Comparison of ENCODE assay signal across 25 mouse cellular contexts in the genomic region with DNA sequence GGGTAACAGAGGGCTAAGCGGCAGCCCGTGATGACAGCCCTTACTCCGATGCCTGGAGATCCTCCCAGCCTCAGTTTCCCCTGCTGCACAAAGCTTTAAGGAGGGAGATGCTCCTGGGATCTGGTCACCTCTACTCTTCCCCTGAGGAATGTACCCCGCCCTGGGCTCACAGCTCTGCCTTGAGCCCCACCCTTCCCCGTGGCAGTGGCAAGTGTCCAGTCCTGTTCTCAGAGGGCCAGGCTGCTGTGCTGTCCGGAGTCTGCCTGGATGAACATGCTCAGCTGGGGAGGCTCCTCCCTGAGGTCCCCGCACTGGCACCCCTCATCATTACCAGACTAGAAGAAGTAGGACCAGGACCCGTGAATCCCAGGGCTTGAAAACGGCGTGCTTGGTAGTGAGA. TPM values are rescaled to one million over a fixed set of nuclear protein-coding genes. Genes with fewer than 3 reads are reported as not detected.
"Had no signal": no experiment of that assay in that cellular context is flagged by ENCODE, and none has a peak within 500 bp of the region (broad histone marks: within the 10 kb centered on the region; RNA-seq: fewer than 3 reads in every experiment).

No protein-coding gene starts in this region.

- H3K4me2 ChIP-seq: kidney, embryonic 15.5 days; limb, embryonic 13.5 days; liver, embryonic 12.5 days; liver, embryonic 15.5 days; lung, embryonic 15.5 days; midbrain, embryonic 11.5 days; neural tube, embryonic 12.5 days; stomach, embryonic 15.5 days had no signal

- ATAC-seq: liver, embryonic 12.5 days had no signal

- H3K27ac ChIP-seq: kidney, embryonic 15.5 days; limb, embryonic 13.5 days; liver, embryonic 12.5 days; liver, embryonic 15.5 days; lung, embryonic 15.5 days; neural tube, embryonic 12.5 days; stomach, embryonic 15.5 days had no signal

- H3K9me3 ChIP-seq: kidney, embryonic 15.5 days; limb, embryonic 13.5 days; liver, embryonic 12.5 days; liver, embryonic 15.5 days; lung, embryonic 15.5 days; neural tube, embryonic 12.5 days; stomach, embryonic 15.5 days had no signal

- DNase-seq: kidney, adult 11 months; kidney, adult 8-10 months; kidney, postnatal 10 days; kidney, postnatal 36 days; layer of hippocampus, postnatal 36 days; left cerebral cortex, postnatal 4 days; liver; lung, adult 18-20 months; lung, postnatal 10 days; lung, postnatal 36 days; midbrain, embryonic 14.5 days; right cerebral cortex, adult 18-20 months; right cerebral cortex, postnatal 14 days; right cerebral cortex, postnatal 4 days; spleen, adult 18-20 months; thymus, postnatal 25 days had no signal

- H3K4me1 ChIP-seq: lung, embryonic 15.5 days; stomach, embryonic 15.5 days had no signal

- H3K36me3 ChIP-seq: kidney, embryonic 15.5 days; limb, embryonic 13.5 days; liver, embryonic 12.5 days; liver, embryonic 15.5 days; lung, embryonic 15.5 days; neural tube, embryonic 12.5 days; stomach, embryonic 15.5 days had no signal

- H3K9ac ChIP-seq: kidney, embryonic 15.5 days; limb, embryonic 13.5 days; liver, embryonic 12.5 days; liver, embryonic 15.5 days; lung, embryonic 15.5 days; neural tube, embryonic 12.5 days; stomach, embryonic 15.5 days had no signal

- H3K27me3 ChIP-seq: liver, embryonic 15.5 days had no signal

- H3K4me3 ChIP-seq: kidney, embryonic 15.5 days; limb, embryonic 13.5 days; liver, embryonic 12.5 days; liver, embryonic 15.5 days; lung, embryonic 15.5 days; neural tube, embryonic 12.5 days; stomach, embryonic 15.5 days had no signal

RNA-seq across cellular contexts. Expression of gene A530016L24Rik, which starts 21.9 kb away (rescaled TPM):
- total RNA-seq: megakaryocyte-erythroid progenitor cell, adult 5-6 weeks had no signal
- polyA plus RNA-seq: liver, embryonic 12.5 days; liver, embryonic 15.5 days; midbrain, embryonic 11.5 days; midbrain, embryonic 14.5 days had no signal

RNA-seq across cellular contexts. Expression of gene Tmem179, which starts 49.2 kb away (rescaled TPM):
- total RNA-seq: megakaryocyte-erythroid progenitor cell, adult 5-6 weeks had no signal
